Mouse (Mus musculus) thymus, postnatal 25 days (tissue): ENCODE results near the gene Vmn1r39.
"Not testable (repeated sequence)": the region's sequence is repeated elsewhere in the genome, so short reads cannot be mapped to it uniquely, and the experiment has no call there.

Experiments
- DNase-seq: peaks from one replicate; pipeline ENCODE4 v3.0.0; 2022

Vmn1r39 gene

DNA sequence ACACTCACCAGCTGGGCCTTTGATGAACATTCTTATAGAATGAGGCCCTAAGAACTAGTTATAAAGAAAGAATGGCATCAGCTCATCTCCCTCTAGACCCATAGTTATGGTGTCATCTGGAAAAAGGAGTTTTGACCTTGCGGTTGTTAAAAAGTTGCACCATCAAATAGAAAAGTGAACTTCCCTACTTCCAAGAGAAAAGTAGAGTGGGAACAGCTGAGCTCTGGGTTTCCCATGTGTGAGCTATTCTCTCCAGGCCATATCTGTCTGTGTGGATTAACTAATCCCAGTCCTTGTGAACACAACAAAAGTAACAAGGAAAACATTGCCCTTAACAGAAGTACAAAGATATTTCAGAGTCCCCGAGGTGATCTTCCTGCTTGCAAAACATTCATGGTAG is at the start of gene Vmn1r39:
TSS of gene Vmn1r39 (minus strand) at position 101 of the 400 bp plus-strand sequence.
- no peak for DNase-seq

DNA sequence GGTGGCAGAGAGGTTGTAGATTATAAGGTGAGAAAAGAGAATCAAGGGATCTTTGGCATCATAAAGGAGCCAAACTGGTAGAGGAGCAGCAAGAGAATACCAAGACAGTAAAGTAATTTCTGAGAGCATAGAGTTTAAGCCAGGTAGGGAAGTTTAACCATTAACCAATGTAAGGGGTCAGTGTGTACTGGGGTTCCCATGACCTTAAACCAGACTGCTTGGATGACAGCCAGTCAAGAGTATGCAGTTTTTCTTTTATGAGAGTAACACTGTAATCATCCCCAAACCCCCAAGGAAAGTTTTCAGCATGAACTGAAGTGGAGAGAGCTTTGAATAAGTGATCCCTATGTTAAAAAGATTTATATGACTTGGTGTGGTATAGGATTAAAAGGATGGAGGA is 49.0 kb upstream of the Vmn1r39 start:
- no peak for DNase-seq

DNA sequence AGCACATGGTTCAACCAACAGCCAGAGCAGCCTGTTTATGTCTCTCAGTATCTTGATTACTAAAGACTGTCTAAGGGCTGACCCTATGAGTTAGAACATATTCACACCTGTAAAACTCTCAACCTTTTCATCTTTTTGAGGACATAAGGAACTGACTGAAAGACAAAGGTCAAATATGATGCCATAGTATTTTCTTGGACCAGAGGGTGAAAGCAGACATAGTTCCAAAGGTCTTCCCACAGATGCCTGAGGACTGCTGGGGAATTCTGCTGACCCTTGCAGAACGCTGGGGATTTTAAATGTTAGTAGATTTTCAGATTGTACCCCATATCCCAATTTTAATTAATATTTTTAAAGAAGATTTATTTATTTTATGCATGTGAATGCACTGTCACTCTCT is 47.9 kb upstream of the Vmn1r39 start:
- DNase-seq: no peak

DNA sequence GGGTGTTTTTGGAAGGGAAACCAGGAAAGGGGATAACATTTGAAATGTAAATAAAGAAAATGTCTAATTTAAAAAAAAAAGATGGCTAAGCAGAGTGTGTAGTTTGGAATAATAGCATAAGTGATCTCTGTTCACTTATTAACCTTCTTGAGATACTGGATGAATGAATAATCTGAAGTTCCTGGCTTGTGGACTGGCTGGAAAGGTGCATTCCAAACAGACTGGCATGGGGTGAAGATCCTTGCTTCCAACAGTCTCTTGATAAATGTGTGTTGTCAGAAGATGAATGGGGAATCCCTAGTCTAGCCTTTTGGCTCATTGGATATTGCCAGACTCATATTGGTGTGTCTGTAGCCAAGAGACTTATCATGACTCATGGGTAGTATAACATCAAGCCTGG is 45.8 kb upstream of the Vmn1r39 start:
- DNase-seq: no peak

DNA sequence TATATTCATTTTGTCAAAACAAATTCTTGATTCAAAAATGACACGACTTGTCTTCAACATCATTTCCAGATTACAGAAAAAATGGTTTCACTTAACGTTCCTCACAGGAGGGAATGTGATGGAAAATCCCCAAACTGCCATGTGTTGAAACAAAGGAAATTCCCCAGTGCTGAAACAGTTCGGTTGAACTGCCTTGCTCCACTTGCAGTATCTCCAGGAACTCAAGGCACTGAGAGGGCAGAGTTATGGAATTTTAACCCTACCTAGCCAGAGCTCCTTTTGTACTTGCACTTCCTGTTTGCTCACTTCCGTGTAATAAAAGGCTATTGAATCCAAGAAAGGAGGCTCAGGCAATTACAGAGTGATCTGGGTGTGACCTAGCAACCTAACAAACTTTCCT is 38.5 kb upstream of the Vmn1r39 start:
- DNase-seq: no peak

DNA sequence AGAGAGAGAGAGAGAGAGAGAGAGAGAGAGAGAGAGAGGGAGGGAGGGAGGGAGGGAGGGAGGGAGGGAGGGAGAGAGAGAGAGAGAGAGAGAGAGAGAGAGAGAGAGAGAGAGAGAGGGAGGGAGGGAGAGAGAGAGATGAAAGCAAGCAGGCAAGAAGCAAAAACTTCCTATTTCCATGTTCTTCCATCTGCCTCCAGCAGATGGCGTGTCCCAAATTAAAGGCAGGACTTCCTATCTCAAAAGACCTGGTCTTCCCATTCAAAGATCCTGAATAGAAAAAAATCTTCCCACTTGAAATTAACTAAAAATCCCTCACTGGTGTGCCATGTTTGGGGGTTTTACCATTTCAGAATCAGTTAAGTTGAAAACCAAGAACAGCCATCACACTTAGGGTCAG is 30.2 kb upstream of the Vmn1r39 start:
- DNase-seq: peak; percentile 7

DNA sequence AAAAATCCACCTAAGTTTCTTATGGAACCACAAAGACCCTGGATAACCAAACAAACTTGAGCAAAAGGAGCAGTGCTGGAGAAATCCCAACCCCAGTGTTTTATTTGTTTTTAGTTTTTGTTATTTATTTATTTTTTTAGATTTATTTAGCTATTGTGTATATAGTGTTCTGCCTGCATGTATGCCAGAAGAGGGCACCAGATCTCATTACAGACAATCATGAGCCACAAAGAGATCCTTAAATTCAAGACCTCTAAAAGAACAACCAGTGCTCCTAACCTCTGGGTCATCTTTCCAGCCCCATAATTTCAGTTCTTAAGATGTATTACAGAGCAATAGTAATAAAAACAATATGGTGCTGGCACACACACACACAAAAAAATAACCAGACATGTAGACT is 26.5 kb upstream of the Vmn1r39 start:
- DNase-seq: no peak

DNA sequence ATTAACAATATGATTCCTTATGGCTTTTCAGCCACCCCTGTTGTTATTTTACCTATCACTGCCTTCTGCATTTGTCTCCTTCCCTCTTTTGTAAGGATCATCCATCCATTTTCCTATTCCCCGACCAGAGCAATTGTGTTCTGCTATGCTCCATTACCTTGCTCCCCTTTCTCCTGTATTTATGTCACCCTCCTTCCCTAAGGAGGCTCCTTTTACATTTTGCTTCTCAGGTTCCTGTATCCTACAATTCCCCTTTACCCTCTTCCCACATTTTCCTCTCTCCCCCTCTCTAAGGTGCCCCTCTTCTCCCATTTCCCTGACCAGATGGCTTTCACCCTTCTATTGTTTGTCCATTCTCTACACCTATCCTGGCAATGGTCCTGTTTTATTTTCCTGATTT is 4.1 kb downstream of the Vmn1r39 start:
- no peak for DNase-seq

DNA sequence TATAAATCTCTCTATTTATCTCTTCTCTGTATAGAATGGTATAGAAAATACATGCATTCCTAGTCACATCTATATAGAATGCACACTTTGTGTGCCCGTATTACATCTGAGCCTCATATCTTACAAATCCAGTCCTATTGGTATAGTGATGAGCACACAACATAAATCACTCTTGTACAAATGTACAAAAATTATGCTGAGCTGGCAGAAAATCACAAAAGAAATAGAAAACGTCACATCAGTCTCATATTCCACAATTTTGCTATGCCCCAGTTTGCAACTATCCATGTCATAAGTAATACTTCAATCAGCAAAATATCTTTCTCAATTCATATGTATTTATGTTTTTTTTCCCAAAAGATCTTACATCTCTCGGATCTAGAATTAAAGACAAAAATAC is 4.7 kb downstream of the Vmn1r39 start:
- DNase-seq: no peak

DNA sequence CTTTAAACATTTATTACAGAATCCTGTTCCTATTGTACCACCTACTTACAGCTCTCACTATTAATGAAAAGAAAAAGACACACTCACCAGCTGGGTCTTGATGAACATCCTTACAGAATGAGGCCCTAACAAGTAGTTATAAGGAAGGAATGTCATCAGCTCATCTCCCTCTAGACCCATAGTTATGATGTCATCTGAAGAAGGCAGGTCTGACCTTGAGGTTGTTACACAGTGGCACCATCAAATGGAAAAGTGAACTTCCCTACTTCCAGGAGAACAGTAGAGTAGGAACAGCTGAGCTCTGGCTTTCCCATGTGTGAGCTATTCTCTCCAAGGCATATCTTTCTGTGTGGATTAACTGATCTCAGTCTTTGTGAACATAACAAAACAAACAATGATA is 27.9 kb downstream of the Vmn1r39 start, which contains the start of gene Vmn1r38:
TSS of gene Vmn1r38 (minus strand) at position 101 of the 400 bp plus-strand sequence.
- not testable (repeated sequence) for DNase-seq
